18 mouse cellular contexts compared by ENCODE assay signal in the genomic region with DNA sequence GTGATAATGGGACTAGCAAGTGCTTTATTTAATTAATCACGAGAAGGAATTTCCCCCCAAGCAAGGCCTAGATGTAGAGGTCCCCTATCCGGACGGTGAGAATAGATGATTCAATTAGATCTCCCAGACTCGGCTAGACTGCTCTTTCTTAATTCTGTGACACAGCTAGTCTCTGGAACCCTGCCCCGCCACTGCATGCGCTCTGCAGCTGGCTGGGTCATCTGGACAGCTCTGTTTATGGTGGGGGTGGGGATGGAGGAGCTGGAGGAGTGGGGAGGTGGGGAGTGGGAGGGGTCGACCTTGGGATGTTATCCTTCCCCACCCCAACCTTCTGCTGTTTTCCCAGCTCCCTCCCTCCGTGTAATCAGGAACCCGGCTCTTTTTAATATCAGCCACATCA.
DNase-seq lines count a peak whose midpoint lies in the region; ATAC-seq and TF ChIP-seq lines count a peak whose summit lies in the region.
"Had no signal": no experiment of that assay in that cellular context is flagged by ENCODE, and none has a peak within 500 bp of the region (broad histone marks: within the 10 kb centered on the region; RNA-seq: fewer than 3 reads in every experiment).

No protein-coding gene starts in this region.

- ATAC-seq in intestine, embryonic 16.5 days: 0 out of 2 replicates have a peak, but pooled peaks have one; percentile 21
- no peak for ATAC-seq in intestine, postnatal 0 days
- no peak for ATAC-seq in midbrain, embryonic 16.5 days
- ATAC-seq in midbrain, embryonic 11.5 days (ENCODE audit: low FRiP score): no peak
- peak; percentile 54; the same call in 1 of the 2 replicates for ATAC-seq in neural tube, embryonic 14.5 days (ENCODE audit: low read depth)
- ATAC-seq: forebrain, postnatal 0 days had no signal

- H3K36me3 ChIP-seq in intestine, embryonic 16.5 days (ENCODE audit: control insufficient read depth, insufficient read depth, low read length): no peaks in the 10 kb centered on the region
- no peaks in the 10 kb centered on the region for H3K36me3 ChIP-seq in intestine, postnatal 0 days (ENCODE audit: control insufficient read depth, insufficient read depth)
- H3K36me3 ChIP-seq in midbrain, embryonic 16.5 days (ENCODE audit: control insufficient read depth, insufficient read depth, low read length): no peaks in the 10 kb centered on the region
- no peaks in the 10 kb centered on the region for H3K36me3 ChIP-seq in midbrain, embryonic 11.5 days (ENCODE audit: control insufficient read depth, insufficient read depth, low read length)
- H3K36me3 ChIP-seq in neural tube, embryonic 14.5 days (ENCODE audit: control insufficient read depth, insufficient read depth, low read length): no peaks in the 10 kb centered on the region
- H3K36me3 ChIP-seq: embryonic facial prominence, embryonic 12.5 days; limb, embryonic 15.5 days had no signal

- H3K9me3 ChIP-seq in intestine, embryonic 16.5 days (ENCODE audit: control insufficient read depth, low read length): no peaks in the 10 kb centered on the region
- no peaks in the 10 kb centered on the region for H3K9me3 ChIP-seq in intestine, postnatal 0 days (ENCODE audit: control insufficient read depth)
- no peaks in the 10 kb centered on the region for H3K9me3 ChIP-seq in midbrain, embryonic 16.5 days (replicated peaks; ENCODE audit: control insufficient read depth, low read length, poor library complexity, severe bottlenecking)
- no peaks in the 10 kb centered on the region for H3K9me3 ChIP-seq in midbrain, embryonic 11.5 days (ENCODE audit: control insufficient read depth, low read length)
- no peaks in the 10 kb centered on the region for H3K9me3 ChIP-seq in neural tube, embryonic 14.5 days (ENCODE audit: control insufficient read depth, low read length)
- H3K9me3 ChIP-seq: embryonic facial prominence, embryonic 12.5 days; limb, embryonic 15.5 days had no signal

- TF ChIP-seq CTCF in intestine, postnatal 0 days (IDR thresholded peaks at IDR 0.05; ENCODE audit: low read depth): no peak

- no peaks in the 10 kb centered on the region for H3K4me1 ChIP-seq in intestine, embryonic 16.5 days (ENCODE audit: control insufficient read depth, insufficient read depth, low read length)
- H3K4me1 ChIP-seq in intestine, postnatal 0 days (replicated peaks; ENCODE audit: control insufficient read depth, insufficient read depth, low read length): no peaks in the 10 kb centered on the region
- peaks cover 8% of the 10 kb centered on the region for H3K4me1 ChIP-seq in midbrain, embryonic 16.5 days (ENCODE audit: control insufficient read depth, insufficient read depth, low read length)
- H3K4me1 ChIP-seq in midbrain, embryonic 11.5 days (ENCODE audit: control insufficient read depth, insufficient read depth, low read length): no peaks in the 10 kb centered on the region
- H3K4me1 ChIP-seq in neural tube, embryonic 14.5 days (ENCODE audit: control insufficient read depth, insufficient read depth, low read length): no peaks in the 10 kb centered on the region
- H3K4me1 ChIP-seq: embryonic facial prominence, embryonic 12.5 days; limb, embryonic 15.5 days; megakaryocyte, embryonic 14.5 days had no signal

- H3K9ac ChIP-seq in intestine, embryonic 16.5 days (ENCODE audit: low read depth, low read length): no peak overlapping the region
- no peak overlapping the region for H3K9ac ChIP-seq in intestine, postnatal 0 days (ENCODE audit: low read depth, low read length)
- H3K9ac ChIP-seq in midbrain, embryonic 16.5 days (ENCODE audit: low read depth, low read length): peak overlapping the region; percentile 31; the same call in 1 of the 2 replicates
- no peak overlapping the region for H3K9ac ChIP-seq in midbrain, embryonic 11.5 days (ENCODE audit: low read length)
- H3K9ac ChIP-seq in neural tube, embryonic 14.5 days (replicated peaks; ENCODE audit: low read depth, low read length): no peak overlapping the region
- H3K9ac ChIP-seq: embryonic facial prominence, embryonic 12.5 days; forebrain, postnatal 0 days; limb, embryonic 15.5 days had no signal

- H3K4me3 ChIP-seq in intestine, embryonic 16.5 days (ENCODE audit: low read length): no peak overlapping the region
- no peak overlapping the region for H3K4me3 ChIP-seq in intestine, postnatal 0 days (ENCODE audit: low read depth, low read length)
- no peak overlapping the region for H3K4me3 ChIP-seq in midbrain, embryonic 16.5 days (ENCODE audit: low read depth, low read length)
- H3K4me3 ChIP-seq in midbrain, embryonic 11.5 days (ENCODE audit: low read depth, low read length): no peak overlapping the region
- H3K4me3 ChIP-seq in neural tube, embryonic 14.5 days (ENCODE audit: low read depth, low read length): no peak overlapping the region
- H3K4me3 ChIP-seq: embryonic facial prominence, embryonic 12.5 days; limb, embryonic 15.5 days had no signal

- no peak overlapping the region for H3K4me2 ChIP-seq in intestine, embryonic 16.5 days (ENCODE audit: low read depth, low read length)
- no peak overlapping the region for H3K4me2 ChIP-seq in intestine, postnatal 0 days (replicated peaks; ENCODE audit: low read depth)
- H3K4me2 ChIP-seq in midbrain, embryonic 16.5 days (ENCODE audit: low read length): no peak overlapping the region
- H3K4me2 ChIP-seq in midbrain, embryonic 11.5 days: no peak overlapping the region
- H3K4me2 ChIP-seq in neural tube, embryonic 14.5 days (ENCODE audit: low read depth, low read length): no peak overlapping the region
- H3K4me2 ChIP-seq: embryonic facial prominence, embryonic 12.5 days; limb, embryonic 15.5 days had no signal

- 13% methylated on average over 9 of the region's 9 CpGs for WGBS in intestine, embryonic 16.5 days
- WGBS in intestine, postnatal 0 days: 8% methylated on average over 9 of the region's 9 CpGs
- 27% methylated on average over 9 of the region's 9 CpGs for WGBS in midbrain, embryonic 16.5 days
- WGBS in midbrain, embryonic 11.5 days: 55% methylated on average over 9 of the region's 9 CpGs
- WGBS in neural tube, embryonic 14.5 days: 21% methylated on average over 9 of the region's 9 CpGs

- H3K27me3 ChIP-seq in intestine, embryonic 16.5 days (replicated peaks; ENCODE audit: control insufficient read depth, insufficient read depth, low read length): no peaks in the 10 kb centered on the region
- no peaks in the 10 kb centered on the region for H3K27me3 ChIP-seq in intestine, postnatal 0 days (replicated peaks; ENCODE audit: control insufficient read depth, insufficient read depth, low read length)
- H3K27me3 ChIP-seq in midbrain, embryonic 16.5 days (ENCODE audit: control insufficient read depth, insufficient read depth, low read depth, low read length): no peaks in the 10 kb centered on the region
- H3K27me3 ChIP-seq in midbrain, embryonic 11.5 days (ENCODE audit: control insufficient read depth, insufficient read depth, low read length): no peaks in the 10 kb centered on the region
- no peaks in the 10 kb centered on the region for H3K27me3 ChIP-seq in neural tube, embryonic 14.5 days (ENCODE audit: control insufficient read depth, insufficient read depth, low read length)
- H3K27me3 ChIP-seq: embryonic facial prominence, embryonic 12.5 days; limb, embryonic 15.5 days; megakaryocyte, embryonic 14.5 days had no signal

- no peak for DNase-seq in midbrain, embryonic 11.5 days (ENCODE audit: low spot score, missing footprints)
- DNase-seq in embryo, embryonic 10.5 days (ENCODE audit: low spot score): peak; percentile 25
- no peak for DNase-seq in urinary bladder, adult 18-20 months (ENCODE audit: low spot score in 2 of 2)
- DNase-seq in gastrocnemius, adult 8-10 months (ENCODE audit: low spot score in 2 of 2): no peak
- DNase-seq: B cell, adult 2 months; cerebellum, adult 11 months; cerebellum, postnatal 25 days; forebrain, postnatal 0 days; heart, adult 11 months; lung, postnatal 14 days; right cerebral cortex, postnatal 25 days had no signal

- no peak overlapping the region for H3K27ac ChIP-seq in intestine, embryonic 16.5 days (ENCODE audit: low read length)
- no peak overlapping the region for H3K27ac ChIP-seq in intestine, postnatal 0 days (ENCODE audit: low read depth, low read length)
- H3K27ac ChIP-seq in midbrain, embryonic 16.5 days (ENCODE audit: low read length): 0 out of 2 replicates have a peak overlapping the region, but pooled peaks have one; percentile 28
- H3K27ac ChIP-seq in midbrain, embryonic 11.5 days (ENCODE audit: low read depth, low read length): no peak overlapping the region
- no peak overlapping the region for H3K27ac ChIP-seq in neural tube, embryonic 14.5 days (ENCODE audit: low read depth, low read length)
- H3K27ac ChIP-seq: embryonic facial prominence, embryonic 12.5 days; limb, embryonic 15.5 days had no signal

Comparison
In these comparisons a context has a peak if more than half of its experiments do, and no peak if none do; other contexts are left out.
1. ATAC-seq: peak in intestine, embryonic 16.5 days (single experiment) and neural tube, embryonic 14.5 days (single experiment); none in intestine, postnatal 0 days (single experiment), midbrain, embryonic 16.5 days (single experiment) and midbrain, embryonic 11.5 days (single experiment).